In the genomic region with DNA sequence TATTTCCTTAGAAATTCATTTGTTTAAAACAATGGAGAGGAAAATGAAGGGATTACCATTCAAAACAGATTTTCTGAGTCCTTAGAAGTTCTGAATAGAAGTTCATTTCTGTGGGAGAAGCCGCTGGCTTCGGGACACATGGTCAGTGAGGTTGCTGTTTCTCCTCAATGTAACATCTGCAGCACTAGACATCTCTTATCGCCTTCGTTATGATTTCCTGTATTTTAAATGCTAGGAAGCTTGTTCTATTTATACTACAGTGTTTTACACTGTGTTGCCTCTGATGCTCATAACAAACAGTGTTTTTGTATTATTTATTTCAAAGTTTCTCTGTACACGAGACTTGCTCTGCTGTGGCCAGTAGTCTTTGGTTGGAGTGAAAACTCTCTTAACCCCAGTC, we compare ENCODE assay signal across 17 mouse cellular contexts.
"Had no signal": no experiment of that assay in that cellular context is flagged by ENCODE, and none has a peak within 500 bp of the region (broad histone marks: within the 10 kb centered on the region; RNA-seq: fewer than 3 reads in every experiment).

No protein-coding gene starts in this region.

- H3K9me3 ChIP-seq: kidney, embryonic 15.5 days; limb, embryonic 15.5 days; liver, embryonic 13.5 days; megakaryocyte, embryonic 14.5 days; midbrain, embryonic 15.5 days; neural tube, embryonic 12.5 days had no signal

- H3K27me3 ChIP-seq: kidney, embryonic 15.5 days; limb, embryonic 15.5 days; liver, embryonic 13.5 days; megakaryocyte, embryonic 14.5 days; midbrain, embryonic 15.5 days; neural tube, embryonic 12.5 days had no signal

- H3K36me3 ChIP-seq: kidney, embryonic 15.5 days; limb, embryonic 15.5 days; liver, embryonic 13.5 days; midbrain, embryonic 15.5 days; neural tube, embryonic 12.5 days had no signal

- H3K4me1 ChIP-seq: liver, embryonic 13.5 days; midbrain, embryonic 15.5 days had no signal

- H3K4me2 ChIP-seq: kidney, embryonic 15.5 days; limb, embryonic 15.5 days; liver, embryonic 13.5 days; midbrain, embryonic 11.5 days; midbrain, embryonic 15.5 days; neural tube, embryonic 12.5 days had no signal

- H3K9ac ChIP-seq: kidney, embryonic 15.5 days; limb, embryonic 15.5 days; liver, embryonic 13.5 days; midbrain, embryonic 15.5 days; neural tube, embryonic 12.5 days had no signal

- DNase-seq: kidney, adult 11 months; kidney, postnatal 36 days; layer of hippocampus, adult 9-11 months; layer of hippocampus, postnatal 36 days; liver, embryonic 13.5 days; lung, adult 2 months; lung, postnatal 4 days; right cerebral cortex, postnatal 4 days; spleen, adult 18-20 months; thymus, adult 18-20 months; thymus, postnatal 14 days had no signal

- ATAC-seq: midbrain, embryonic 15.5 days had no signal

- H3K4me3 ChIP-seq: kidney, embryonic 15.5 days; limb, embryonic 15.5 days; liver, embryonic 13.5 days; midbrain, embryonic 15.5 days; neural tube, embryonic 12.5 days had no signal

- H3K27ac ChIP-seq: limb, embryonic 15.5 days; liver, embryonic 13.5 days; midbrain, embryonic 15.5 days; neural tube, embryonic 12.5 days had no signal
